Mouse (Mus musculus) midbrain, embryonic 15.5 days (tissue): ENCODE results near the gene Fndc3b. TPM values are rescaled to one million over a fixed set of nuclear protein-coding genes. Genes with fewer than 3 reads are reported as not detected.

Source experiments
- ATAC-seq: fragments of 200-750 bp; cut with Nextera tagmentation; replicated peaks from 2 replicates; pipeline ENCODE4 v1.8.0; 2017; ENCODE audit warnings: moderate TSS enrichment
- H3K27ac ChIP-seq: fragments of 300-500 bp; sonication (generic); 2 replicates; pipeline ENCODE4 v1.5.1; 2015; ENCODE audit warnings: mild to moderate bottlenecking, inconsistent platforms
- H3K27me3 ChIP-seq: fragments of 300-500 bp; sonication (generic); replicated peaks from 2 replicates; pipeline ENCODE4 v1.6.1; 2015; ENCODE audit warnings: inconsistent platforms
- H3K36me3 ChIP-seq: fragments of 300-500 bp; sonication (generic); replicated peaks from 2 replicates; pipeline ENCODE4 v1.6.1; 2015; ENCODE audit warnings: inconsistent platforms
- H3K4me1 ChIP-seq: fragments of 300-500 bp; sonication (generic); 2 replicates; pipeline ENCODE4 v1.6.1; 2015; ENCODE audit warnings: inconsistent platforms
- H3K4me2 ChIP-seq: fragments of 300-500 bp; sonication (generic); 2 replicates; pipeline ENCODE4 v1.6.1; 2015; ENCODE audit warnings: inconsistent platforms, mild to moderate bottlenecking, moderate library complexity
- H3K4me3 ChIP-seq: fragments of 300-500 bp; sonication (generic); 2 replicates; pipeline ENCODE4 v1.5.1; 2015; ENCODE audit warnings: mild to moderate bottlenecking, inconsistent platforms
- H3K9ac ChIP-seq: fragments of 300-500 bp; sonication (generic); 2 replicates; pipeline ENCODE4 v1.6.1; 2015; ENCODE audit warnings: mild to moderate bottlenecking, inconsistent platforms
- H3K9me3 ChIP-seq: fragments of 300-500 bp; sonication (generic); 2 replicates; pipeline ENCODE4 v1.6.1; 2016; ENCODE audit warnings: inconsistent platforms
- WGBS: fragments of 180-500 bp; shearing (Covaris S2); methylation state at CpG from one replicate; pipeline ENCODE4 v1.1.7; 2015; ENCODE audit warnings: mixed read lengths; 5-methylcytosine and 5-hydroxymethylcytosine counted together
- polyA plus RNA-seq: library from polyadenylated mRNA; unstranded; fragments of >200 nt; fragmentation: Nextera tagmentation; extraction: Ambion mirVana; gene quantifications from 2 replicates; pipeline ENCODE4 v1.2.1, GENCODE M21; 2015

Fndc3b gene
- polyA plus RNA-seq, 1 experiment from 2014 or later = 9.7 TPM

GRCm38 (mm10) chr3:27598437-27599382 is 112.4 kb downstream of the Fndc3b start:
- Histone ChIP-seq H3K27me3 (no peaks in the 10 kb centered on the region), H3K4me3 (no peak overlapping the region), H3K4me1 (0 out of 2 replicates have a peak, but pooled peaks cover 2% of the 10 kb centered on the region), H3K4me2 (no peak overlapping the region), H3K36me3 (no peaks in the 10 kb centered on the region), H3K9ac (no peak overlapping the region), H3K9me3 (no peaks in the 10 kb centered on the region), H3K27ac (no peak overlapping the region)
- 90% methylated on average over 11 of the region's 11 CpGs for WGBS
- no peak for ATAC-seq

- no peak for ATAC-seq
- Histone ChIP-seq H3K4me2 (no peak overlapping the region), H3K27ac (no peak overlapping the region)
Observed at GRCm38 (mm10) chr3:27593485-27594138, 117.5 kb downstream of the Fndc3b start.

GRCm38 (mm10) chr3:27592728-27593484 is 118.2 kb downstream of the Fndc3b start:
- H3K4me2 ChIP-seq = no peak overlapping the region
- H3K9me3 ChIP-seq = no peaks in the 10 kb centered on the region
- H3K27me3 ChIP-seq = no peaks in the 10 kb centered on the region
- H3K36me3 ChIP-seq = no peaks in the 10 kb centered on the region
- no peak overlapping the region for H3K27ac ChIP-seq
- no peaks in the 10 kb centered on the region for H3K4me1 ChIP-seq
- 87% methylated on average over 11 of the region's 11 CpGs for WGBS
- no peak for ATAC-seq
- H3K4me3 ChIP-seq = no peak overlapping the region
- H3K9ac ChIP-seq = no peak overlapping the region

More at GRCm38 (mm10) chr3:27593485-27594138, 117.5 kb downstream of the Fndc3b start:
- H3K9ac ChIP-seq = no peak overlapping the region
- no peaks in the 10 kb centered on the region for H3K36me3 ChIP-seq
- H3K4me3 ChIP-seq = no peak overlapping the region
- H3K27me3 ChIP-seq = no peaks in the 10 kb centered on the region
- H3K4me1 ChIP-seq = no peaks in the 10 kb centered on the region
- WGBS = 91% methylated on average over 7 of the region's 7 CpGs
- no peaks in the 10 kb centered on the region for H3K9me3 ChIP-seq

GRCm38 (mm10) chr3:27590823-27591222 is 120.3 kb downstream of the Fndc3b start:
- no peaks in the 10 kb centered on the region for H3K4me1 ChIP-seq
- 83% methylated on average over 11 of the region's 11 CpGs for WGBS

GRCm38 (mm10) chr3:27589305-27589704 is 121.8 kb downstream of the Fndc3b start:
- H3K27ac ChIP-seq = no peak overlapping the region
- no peak overlapping the region for H3K4me2 ChIP-seq
- no peak for ATAC-seq
- no peak overlapping the region for H3K9ac ChIP-seq
- no peaks in the 10 kb centered on the region for H3K36me3 ChIP-seq
- H3K4me3 ChIP-seq = no peak overlapping the region
- H3K4me1 ChIP-seq = peaks cover 3% of the 10 kb centered on the region; the same call in 1 of the 2 replicates
- 91% methylated on average over 3 of the region's 3 CpGs for WGBS
- H3K27me3 ChIP-seq = no peaks in the 10 kb centered on the region
- H3K9me3 ChIP-seq = no peaks in the 10 kb centered on the region

More at GRCm38 (mm10) chr3:27590823-27591222, 120.3 kb downstream of the Fndc3b start:
- ATAC-seq = no peak
- no peak overlapping the region for H3K4me2 ChIP-seq
- H3K36me3 ChIP-seq = no peaks in the 10 kb centered on the region
- no peak overlapping the region for H3K9ac ChIP-seq
- H3K9me3 ChIP-seq = no peaks in the 10 kb centered on the region
- no peak overlapping the region for H3K4me3 ChIP-seq
- no peak overlapping the region for H3K27ac ChIP-seq
- H3K27me3 ChIP-seq = no peaks in the 10 kb centered on the region

DNA sequence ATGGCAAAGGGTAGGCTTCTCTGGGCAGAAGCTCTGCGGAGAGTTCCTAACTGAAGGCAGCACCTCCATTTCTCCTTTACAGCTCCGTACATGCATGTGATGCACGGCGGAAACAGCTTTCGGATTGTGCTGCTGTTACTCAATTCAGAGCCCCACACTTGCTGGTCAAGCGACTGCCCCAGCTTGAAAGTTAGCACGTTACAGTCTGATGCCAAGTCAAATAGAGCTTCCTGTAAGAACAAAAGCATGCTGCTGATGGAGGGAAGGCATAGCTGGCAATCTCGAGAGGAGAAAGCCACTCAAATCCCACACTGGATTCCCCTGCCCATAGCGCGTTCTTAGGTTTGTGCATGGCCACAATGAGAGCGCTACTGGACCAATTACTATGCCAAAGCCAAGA is 122.5 kb downstream of the Fndc3b start:
- no peak for ATAC-seq
- Histone ChIP-seq H3K27ac (no peak overlapping the region), H3K9ac (no peak overlapping the region), H3K36me3 (no peaks in the 10 kb centered on the region), H3K4me1 (peaks cover 3% of the 10 kb centered on the region; the same call in 1 of the 2 replicates), H3K9me3 (no peaks in the 10 kb centered on the region), H3K4me3 (no peak overlapping the region), H3K4me2 (no peak overlapping the region), H3K27me3 (no peaks in the 10 kb centered on the region)
- 88% methylated on average over 11 of the region's 11 CpGs for WGBS

DNA sequence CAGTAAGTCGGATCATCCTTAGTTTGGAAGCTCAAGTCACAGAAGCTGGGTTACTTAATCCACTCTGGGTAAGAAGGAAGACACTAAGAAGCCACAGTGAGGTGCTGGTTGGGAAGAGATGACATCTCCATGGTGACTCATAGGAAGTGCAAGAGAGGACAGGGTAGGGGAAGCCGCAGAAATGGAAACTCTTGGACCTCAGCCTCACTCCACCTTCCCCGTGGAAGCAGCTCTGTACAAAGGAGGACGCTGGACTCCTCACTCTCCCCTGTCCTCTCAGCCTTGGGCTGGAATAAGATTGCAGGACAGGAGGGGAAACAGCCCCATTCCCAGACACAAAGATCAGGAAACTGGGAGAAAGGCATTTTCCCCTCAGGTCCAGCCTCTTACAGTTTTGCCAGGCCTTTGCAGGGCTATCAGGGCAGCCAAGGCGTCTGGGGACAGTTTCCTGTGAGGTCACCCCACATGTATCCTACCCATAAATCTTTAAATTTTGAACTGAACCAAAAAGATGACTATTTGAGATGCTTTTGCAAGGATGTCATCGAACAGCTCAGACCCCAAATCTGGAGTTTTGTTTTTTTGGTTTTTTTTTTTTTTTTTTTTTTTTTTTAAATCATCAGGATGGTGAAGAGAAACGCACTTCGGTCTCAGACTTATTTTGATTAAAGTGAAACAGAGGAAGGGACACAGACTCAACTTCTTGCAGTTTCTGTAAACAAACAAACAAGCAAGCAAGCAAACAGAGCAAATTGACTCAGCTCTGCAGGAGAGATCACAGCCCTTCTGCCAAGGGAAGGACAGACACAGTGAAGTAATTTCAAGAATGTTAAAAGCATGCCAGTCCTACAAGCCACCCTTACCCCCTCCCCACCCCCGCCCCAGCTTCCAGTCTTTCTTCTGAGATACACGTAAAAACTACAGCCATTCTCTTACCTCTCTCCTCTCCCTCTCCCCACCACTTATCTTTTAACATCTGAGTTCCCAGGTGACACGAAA is 126.2 kb downstream of the Fndc3b start:
- Histone ChIP-seq H3K9me3 (no peaks in the 10 kb centered on the region), H3K4me2 (no peak overlapping the region), H3K9ac (no peak overlapping the region), H3K36me3 (no peaks in the 10 kb centered on the region), H3K27me3 (no peaks in the 10 kb centered on the region), H3K4me1 (peaks cover 21% of the 10 kb centered on the region), H3K27ac (no peak overlapping the region), H3K4me3 (no peak overlapping the region)
- ATAC-seq = no peak
- WGBS = 62% methylated on average over 11 of the region's 11 CpGs

GRCm38 (mm10) chr3:27581931-27582840 is 128.9 kb downstream of the Fndc3b start:
- H3K27ac ChIP-seq = peak overlapping the region; percentile 55
- H3K4me3 ChIP-seq = no peak overlapping the region
- H3K4me2 ChIP-seq = 0 out of 2 replicates have a peak overlapping the region, but pooled peaks have one; percentile 4
- H3K9ac ChIP-seq = no peak overlapping the region
- H3K4me1 ChIP-seq = peaks cover 27% of the 10 kb centered on the region
- WGBS = 54% methylated on average over 6 of the region's 6 CpGs
- H3K36me3 ChIP-seq = no peaks in the 10 kb centered on the region
- no peaks in the 10 kb centered on the region for H3K9me3 ChIP-seq
- no peaks in the 10 kb centered on the region for H3K27me3 ChIP-seq
- ATAC-seq = peak; percentile 72

DNA sequence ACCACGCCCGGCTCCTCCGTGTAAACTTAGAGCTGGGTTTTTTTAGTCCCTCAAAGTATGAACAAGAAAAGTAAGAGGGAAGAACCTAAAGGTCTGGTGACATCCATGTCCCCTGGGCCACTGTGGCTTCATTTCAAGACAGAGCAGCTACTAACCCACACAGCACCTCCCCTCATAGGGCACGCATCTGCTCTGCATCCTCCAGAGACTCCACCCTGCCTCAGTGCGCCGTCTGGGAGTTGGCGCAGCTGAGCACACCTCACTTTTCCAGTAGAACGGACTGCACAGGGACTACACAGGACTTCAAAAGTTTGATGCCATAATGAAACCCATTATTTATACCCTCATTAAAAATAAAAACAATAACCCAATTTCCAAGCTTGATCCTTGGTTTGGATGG is 130.2 kb downstream of the Fndc3b start:
- peaks cover 27% of the 10 kb centered on the region for H3K4me1 ChIP-seq
- H3K4me2 ChIP-seq = no peak overlapping the region
- H3K27me3 ChIP-seq = no peaks in the 10 kb centered on the region
- WGBS = 90% methylated on average over 8 of the region's 8 CpGs
- no peaks in the 10 kb centered on the region for H3K36me3 ChIP-seq
- no peak overlapping the region for H3K9ac ChIP-seq
- H3K9me3 ChIP-seq = no peaks in the 10 kb centered on the region
- no peak overlapping the region for H3K4me3 ChIP-seq
- ATAC-seq = no peak
- H3K27ac ChIP-seq = no peak overlapping the region

GRCm38 (mm10) chr3:27579894-27580613 is 131.1 kb downstream of the Fndc3b start:
- peaks cover 27% of the 10 kb centered on the region for H3K4me1 ChIP-seq
- no peaks in the 10 kb centered on the region for H3K27me3 ChIP-seq
- H3K9ac ChIP-seq = no peak overlapping the region
- H3K36me3 ChIP-seq = no peaks in the 10 kb centered on the region
- no peak overlapping the region for H3K4me2 ChIP-seq
- peak overlapping the region; percentile 42 for H3K27ac ChIP-seq
- H3K9me3 ChIP-seq = no peaks in the 10 kb centered on the region
- H3K4me3 ChIP-seq = no peak overlapping the region
- WGBS = 27% methylated on average over 7 of the region's 7 CpGs
- no peak for ATAC-seq
